Mouse (Mus musculus) lung, embryonic 14.5 days (tissue): ENCODE results near the gene Pqbp1. TPM values are rescaled to one million over a fixed set of nuclear protein-coding genes. Genes with fewer than 3 reads are reported as not detected.
"Not testable (repeated sequence)": the region's sequence is repeated elsewhere in the genome, so short reads cannot be mapped to it uniquely, and the experiment has no call there.

Source experiments
- ATAC-seq: fragments of 200-750 bp; cut with Nextera tagmentation; 2 replicates; pipeline ENCODE4 v1.8.0; 2017; ENCODE audit warnings: mild to moderate bottlenecking, moderate TSS enrichment, moderate library complexity; ENCODE audit not compliant: insufficient read depth
- DNase-seq: peaks from one replicate; pipeline ENCODE4 v3.0.0-alpha.2; 2015
- H3K27ac ChIP-seq: fragments of 300-500 bp; sonication (generic); 2 replicates; pipeline ENCODE4 v1.5.1; 2014; ENCODE audit warnings: low read depth, mild to moderate bottlenecking, moderate library complexity
- H3K27me3 ChIP-seq: fragments of 300-500 bp; sonication (generic); 2 replicates; pipeline ENCODE4 v1.6.1; 2014; ENCODE audit warnings: low read length, control low read depth; ENCODE audit not compliant: insufficient read depth
- H3K36me3 ChIP-seq: fragments of 300-500 bp; sonication (generic); 2 replicates; pipeline ENCODE4 v1.6.1; 2014; ENCODE audit warnings: control low read depth; ENCODE audit not compliant: insufficient read depth
- H3K4me1 ChIP-seq: fragments of 300-500 bp; sonication (generic); 2 replicates; pipeline ENCODE4 v1.6.1; 2014; ENCODE audit warnings: antibody characterized with exemption, control low read depth; ENCODE audit not compliant: insufficient read depth
- H3K4me2 ChIP-seq: fragments of 300-500 bp; sonication (generic); 2 replicates; pipeline ENCODE4 v1.6.1; 2014; ENCODE audit warnings: mild to moderate bottlenecking
- H3K4me3 ChIP-seq: fragments of 300-500 bp; sonication (generic); 2 replicates; pipeline ENCODE4 v1.5.1; 2014; ENCODE audit warnings: low read depth, low read length
- H3K9ac ChIP-seq: fragments of 300-500 bp; sonication (generic); 2 replicates; pipeline ENCODE4 v1.6.1; 2014
- H3K9me3 ChIP-seq: fragments of 300-500 bp; sonication (generic); 2 replicates; pipeline ENCODE4 v1.6.1; 2016; ENCODE audit warnings: low read depth, low read length, control low read depth
- CTCF ChIP-seq: IDR thresholded peaks from 2 replicates; pipeline ENCODE4 v1.5.1; 2016; ENCODE audit warnings: antibody characterized with exemption, low read depth
- WGBS: fragments of 180-500 bp; shearing (Covaris S2); extraction: QIAGEN DNeasy Blood & Tissue Kit; methylation state at CpG from one replicate; pipeline ENCODE4 v1.1.7; 2014; 5-methylcytosine and 5-hydroxymethylcytosine counted together
- polyA plus RNA-seq: library from polyadenylated mRNA; unstranded; fragments of >200 nt; fragmentation: Nextera tagmentation; extraction: Ambion mirVana; gene quantifications from 2 replicates; pipeline ENCODE4 v1.2.1, GENCODE M21; 2014

The Pqbp1 gene
- polyA plus RNA-seq, 1 experiment from 2014 or later: 101 TPM

DNA sequence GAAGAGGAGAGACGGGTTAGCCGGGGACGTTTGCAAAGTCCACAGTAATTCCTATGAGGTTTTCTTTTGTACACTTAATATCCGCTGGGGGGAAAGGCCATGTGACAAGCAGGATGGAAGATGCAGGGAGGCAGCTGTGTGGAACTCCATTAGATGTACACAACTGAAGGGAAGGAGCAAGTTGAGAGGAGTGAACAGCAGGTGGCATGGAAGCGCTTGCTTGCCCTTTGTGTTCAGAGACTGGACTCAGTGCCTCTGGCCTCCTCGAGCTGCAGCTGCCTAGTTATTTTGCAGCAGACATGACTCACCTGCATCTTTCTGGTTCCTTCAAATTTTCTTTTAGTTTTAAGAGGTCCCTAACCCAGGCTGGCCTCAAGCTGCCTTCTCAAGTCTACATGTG lies 11.4 kb upstream of the Pqbp1 start:
- Histone ChIP-seq H3K27me3 (no peaks in the 10 kb centered on the region), H3K27ac (no peak overlapping the region), H3K4me1 (no peaks in the 10 kb centered on the region), H3K4me3 (no peak overlapping the region), H3K9ac (no peak overlapping the region), H3K4me2 (no peak overlapping the region), H3K9me3 (no peaks in the 10 kb centered on the region), H3K36me3 (no peaks in the 10 kb centered on the region)
- ATAC-seq: no peak
- TF ChIP-seq CTCF: peak; percentile 4; the same call in 1 of the 2 replicates
- no peak for DNase-seq
- WGBS: 59% methylated on average over 6 of the region's 6 CpGs

DNA sequence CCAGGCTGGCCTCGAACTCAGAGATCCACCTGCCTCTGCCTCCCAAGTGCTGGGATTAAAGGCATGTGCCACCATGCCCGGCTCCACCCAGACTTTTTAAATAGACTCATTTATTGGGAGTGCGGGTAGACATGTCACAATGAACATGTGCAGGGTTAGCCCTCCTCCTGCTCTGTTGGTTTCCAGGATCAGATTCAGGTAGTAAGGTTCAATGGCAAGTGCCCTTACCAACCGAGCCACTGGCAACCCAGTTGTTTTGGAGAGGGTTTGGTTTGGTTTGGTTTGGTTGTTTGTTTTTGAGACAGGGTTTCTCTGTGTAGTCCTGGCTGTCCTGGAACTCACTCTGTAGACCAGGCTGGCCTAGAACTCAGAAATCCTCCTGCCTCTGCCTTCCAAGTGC lies 10.2 kb upstream of the Pqbp1 start, which contains the start of gene Gm10490:
Gm10490 (plus strand) TSS at position 301 of the 400 bp plus-strand sequence.
- H3K36me3 ChIP-seq, H3K4me3 ChIP-seq, H3K9ac ChIP-seq, DNase-seq, H3K4me2 ChIP-seq, ATAC-seq, H3K4me1 ChIP-seq, H3K27me3 ChIP-seq, H3K9me3 ChIP-seq, H3K27ac ChIP-seq: not testable (repeated sequence)
- WGBS: 88% methylated on average over 4 of the region's 4 CpGs

DNA sequence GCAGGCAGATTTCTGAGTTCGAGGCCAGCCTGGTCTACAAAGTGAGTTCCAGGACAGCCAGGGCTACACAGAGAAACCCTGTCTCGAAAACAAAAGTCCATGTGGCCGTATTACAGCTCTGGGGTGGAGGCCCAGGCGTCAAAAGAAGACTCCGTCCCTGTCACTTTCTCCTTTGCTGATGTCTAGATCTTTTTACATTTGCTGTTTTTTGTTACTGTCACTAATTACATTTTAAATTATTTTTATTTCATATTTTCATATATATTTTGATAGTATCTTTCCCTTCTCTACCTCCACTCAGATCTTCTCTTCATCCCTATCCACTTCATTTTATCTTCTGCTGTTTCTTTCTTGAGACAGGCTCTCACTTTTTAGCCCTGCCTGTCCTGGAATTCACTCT lies 8.7 kb upstream of the Pqbp1 start, which contains the start of gene Gm10491:
Gm10491 (minus strand) TSS at position 101 of the 400 bp plus-strand sequence.
- H3K27me3 ChIP-seq: no peaks in the 10 kb centered on the region
- 0 out of 2 replicates have a peak, but pooled peaks cover 7% of the 10 kb centered on the region for H3K36me3 ChIP-seq
- no peak for TF ChIP-seq CTCF
- no peaks in the 10 kb centered on the region for H3K9me3 ChIP-seq
- no peak within 1 kb of the TSS for H3K27ac ChIP-seq
- no peak for ATAC-seq
- H3K4me1 ChIP-seq: no peaks in the 10 kb centered on the region
- 85% methylated on average over 5 of the region's 5 CpGs for WGBS
- DNase-seq: no peak
- H3K9ac ChIP-seq: no peak within 1 kb of the TSS
- H3K4me3 ChIP-seq: no peak within 1 kb of the TSS
- H3K4me2 ChIP-seq: no peak within 1 kb of the TSS

DNA sequence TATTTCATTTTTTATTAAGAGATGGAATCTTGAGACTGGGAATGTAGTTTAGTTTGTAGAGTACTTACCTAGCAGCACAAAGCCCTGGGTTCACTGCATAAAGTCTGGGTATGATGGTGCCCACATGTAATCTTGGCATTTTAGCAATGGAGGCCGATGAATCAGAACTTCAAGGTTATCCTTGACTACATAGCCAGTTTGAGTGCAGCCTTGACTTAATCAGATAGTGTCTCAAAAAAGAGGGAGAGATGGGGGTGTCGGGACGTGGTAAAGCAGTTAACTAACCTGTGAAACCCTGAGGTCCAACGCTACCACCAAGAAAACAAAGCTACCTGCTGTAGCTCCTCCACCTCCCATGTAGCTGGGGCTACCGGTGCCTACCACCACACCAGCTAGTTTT lies 5.4 kb upstream of the Pqbp1 start:
- TF ChIP-seq CTCF: no peak
- no peak for ATAC-seq
- Histone ChIP-seq H3K4me2 (no peak overlapping the region), H3K9ac (no peak overlapping the region), H3K9me3 (no peaks in the 10 kb centered on the region), H3K27me3 (no peaks in the 10 kb centered on the region), H3K36me3 (0 out of 2 replicates have a peak, but pooled peaks cover 7% of the 10 kb centered on the region), H3K4me1 (no peaks in the 10 kb centered on the region), H3K4me3 (no peak overlapping the region), H3K27ac (no peak overlapping the region)
- DNase-seq: no peak
- WGBS: 93% methylated on average over 5 of the region's 5 CpGs

DNA sequence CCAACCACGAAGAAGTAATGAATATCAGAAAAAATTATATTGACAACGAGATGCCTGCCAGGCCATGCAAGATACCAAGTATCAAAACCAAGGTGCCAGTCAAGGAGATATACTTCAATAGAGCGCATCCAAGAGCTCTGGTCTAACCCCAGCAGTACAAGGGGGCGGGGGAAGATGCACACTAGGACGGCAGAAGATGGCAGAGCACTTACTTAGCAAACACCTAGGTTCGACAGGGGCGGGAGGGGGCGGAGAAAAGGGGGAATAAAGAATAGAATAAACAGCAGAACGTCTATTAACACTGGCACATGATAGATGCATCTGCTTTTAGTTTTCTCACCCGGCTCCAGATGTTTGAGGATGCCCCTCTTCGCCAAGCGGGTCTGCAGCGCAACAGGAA lies 858 bp downstream of the Pqbp1 start:
- no peaks in the 10 kb centered on the region for H3K27me3 ChIP-seq
- DNase-seq (no peak), ATAC-seq (no peak)
- H3K9ac ChIP-seq: peak overlapping the region; percentile 49
- WGBS: 23% methylated on average over 13 of the region's 13 CpGs
- H3K4me1 ChIP-seq: no peaks in the 10 kb centered on the region
- peaks cover 16% of the 10 kb centered on the region for H3K36me3 ChIP-seq
- no peak overlapping the region for H3K27ac ChIP-seq
- H3K9me3 ChIP-seq: no peaks in the 10 kb centered on the region
- peak overlapping the region; percentile 54 for H3K4me3 ChIP-seq
- peak overlapping the region; percentile 61 for H3K4me2 ChIP-seq
- no peak for TF ChIP-seq CTCF

DNA sequence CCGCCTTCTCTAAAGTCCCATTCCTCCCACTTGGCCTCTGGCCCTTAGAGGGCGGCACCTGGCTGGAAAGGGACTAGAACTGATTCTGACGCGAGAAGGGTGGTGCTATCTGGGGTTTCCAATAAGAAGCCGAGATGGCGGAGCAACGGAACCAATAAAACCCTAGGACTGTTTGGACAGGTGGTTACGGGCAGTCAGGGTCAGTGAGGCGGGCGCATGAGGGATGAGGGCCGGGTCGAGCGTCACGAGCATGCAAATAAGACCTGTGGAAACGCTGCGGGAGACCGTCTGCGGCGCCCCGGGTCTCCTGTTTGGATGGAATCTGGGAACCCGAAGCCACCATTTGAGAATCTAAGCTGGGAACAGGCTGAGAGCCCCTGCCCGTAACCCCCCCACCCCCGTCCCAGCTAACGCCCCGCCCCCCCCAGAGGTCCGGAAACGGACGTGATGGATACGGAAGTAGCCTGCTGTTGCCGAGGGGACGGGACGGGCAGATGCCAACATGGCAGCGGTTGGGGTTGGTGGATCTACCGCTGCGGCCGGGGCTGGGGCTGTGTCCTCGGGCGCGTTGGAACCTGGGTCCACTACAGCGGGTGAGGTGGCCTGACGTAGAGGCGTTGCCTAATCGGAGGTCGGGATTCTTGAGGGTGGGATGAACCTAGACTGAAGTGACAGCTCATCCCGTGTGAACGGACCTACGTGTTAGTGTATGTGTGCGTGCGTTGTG lies 15.1 kb downstream of the Pqbp1 start, which contains the start of gene Slc35a2:
Slc35a2 (plus strand) TSS at position 188 of the 727 bp plus-strand sequence.
- Histone ChIP-seq H3K4me1 (no peaks in the 10 kb centered on the region), H3K27me3 (no peaks in the 10 kb centered on the region), H3K27ac (peak within 1 kb of the TSS; percentile 69), H3K9ac (peak within 1 kb of the TSS; percentile 41), H3K4me2 (peak within 1 kb of the TSS; percentile 64), H3K9me3 (no peaks in the 10 kb centered on the region), H3K4me3 (peak within 1 kb of the TSS; percentile 55), H3K36me3 (0 out of 2 replicates have a peak, but pooled peaks cover 6% of the 10 kb centered on the region)
- 9% methylated on average over 49 of the region's 49 CpGs for WGBS
- DNase-seq (peak; percentile 84), ATAC-seq (peak; percentile 94)
- peak; percentile 27; the same call in 1 of the 2 replicates for TF ChIP-seq CTCF

DNA sequence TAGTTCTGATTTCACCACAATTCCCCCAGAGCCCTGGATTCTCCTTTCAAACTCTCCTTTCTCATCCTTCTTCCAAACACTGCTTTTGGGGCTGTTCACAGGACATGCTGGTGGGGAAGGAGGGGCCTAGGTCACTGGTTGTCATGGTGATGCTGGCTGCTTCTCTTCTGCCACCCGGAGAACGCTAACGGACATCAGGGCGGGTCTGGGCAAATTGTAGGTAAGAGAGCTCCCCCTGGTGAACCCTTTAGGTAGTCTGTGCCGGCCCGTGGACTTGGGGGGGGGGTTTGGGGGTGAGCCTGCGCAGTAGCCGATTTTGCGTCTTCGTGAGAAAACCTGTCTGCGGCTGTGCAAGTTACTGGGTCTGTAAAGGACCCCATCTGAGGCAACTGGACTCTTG lies 19.2 kb downstream of the Pqbp1 start:
- ATAC-seq: no peak
- Histone ChIP-seq H3K4me3 (no peak overlapping the region), H3K4me1 (no peaks in the 10 kb centered on the region), H3K36me3 (0 out of 2 replicates have a peak, but pooled peaks cover 2% of the 10 kb centered on the region), H3K9me3 (no peaks in the 10 kb centered on the region), H3K27ac (no peak overlapping the region), H3K4me2 (peak overlapping the region; percentile 69), H3K27me3 (no peaks in the 10 kb centered on the region), H3K9ac (no peak overlapping the region)
- TF ChIP-seq CTCF: peak; percentile 57
- DNase-seq: peak; percentile 71
- 7% methylated on average over 11 of the region's 11 CpGs for WGBS
